Comparison of ENCODE assay signal across 7 mouse cellular contexts in the genomic region with DNA sequence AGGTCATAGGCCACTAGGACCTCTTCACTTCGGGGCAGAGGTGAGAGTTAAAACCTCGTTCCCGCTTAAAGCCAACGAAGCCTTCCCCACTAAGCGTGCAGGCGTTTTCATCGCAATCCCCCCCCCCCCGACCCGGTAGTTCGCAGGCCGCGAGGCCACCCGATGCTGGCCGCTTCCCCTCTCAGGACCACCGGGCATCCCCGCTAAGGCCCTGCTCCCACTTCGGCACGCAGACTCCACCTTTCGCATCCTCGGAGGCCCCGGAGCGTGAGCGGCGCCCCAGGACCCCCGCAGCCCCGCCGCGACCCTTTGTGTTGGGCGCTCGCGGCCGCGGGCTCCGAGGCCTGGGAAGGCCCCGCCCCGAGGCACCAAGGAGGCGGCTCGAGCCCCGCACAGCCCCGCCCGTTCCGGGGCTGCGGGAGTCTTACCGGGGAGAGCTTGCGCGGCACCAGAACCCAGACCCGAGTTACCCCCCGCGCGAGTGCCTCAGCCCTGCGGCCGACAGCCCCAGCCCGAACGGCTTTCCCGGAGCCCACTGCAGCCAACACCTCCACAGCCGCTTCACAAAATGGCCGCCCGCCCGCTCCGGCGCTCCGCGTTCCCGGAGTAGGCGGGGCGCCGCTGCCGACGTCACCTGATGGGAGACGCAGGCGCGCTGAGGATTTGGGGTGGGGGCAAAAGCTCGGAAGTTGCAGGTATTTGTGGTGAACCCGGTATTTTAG. TPM values are rescaled to one million over a fixed set of nuclear protein-coding genes. Genes with fewer than 3 reads are reported as not detected.
DNase-seq lines count a peak whose midpoint lies in the region; ATAC-seq lines count a peak whose summit lies in the region.

A gene (minus strand): TSS at position 608 of the 722 bp plus-strand sequence.
A gene (minus strand): TSS at position 621 of the 722 bp plus-strand sequence.

- H3K27me3 ChIP-seq in intestine, embryonic 15.5 days (replicated peaks), result no peaks in the 10 kb centered on the region
- H3K27me3 ChIP-seq in midbrain, embryonic 10.5 days (ENCODE audit: low read depth, poor library complexity, severe bottlenecking), result no peaks in the 10 kb centered on the region

- no peaks in the 10 kb centered on the region for H3K9me3 ChIP-seq in intestine, embryonic 15.5 days
- H3K9me3 ChIP-seq in midbrain, embryonic 10.5 days (replicated peaks), result no peaks in the 10 kb centered on the region

- peak; percentile 96 for ATAC-seq in intestine, embryonic 15.5 days

- no peaks in the 10 kb centered on the region for H3K36me3 ChIP-seq in intestine, embryonic 15.5 days
- H3K36me3 ChIP-seq in midbrain, embryonic 10.5 days, result peaks cover 30% of the 10 kb centered on the region

- H3K4me2 ChIP-seq in intestine, embryonic 15.5 days (replicated peaks), result peak within 1 kb of the TSS; percentile 55

- peak within 1 kb of the TSS; percentile 90 for H3K27ac ChIP-seq in intestine, embryonic 15.5 days
- H3K27ac ChIP-seq in midbrain, embryonic 10.5 days (replicated peaks), result peak within 1 kb of the TSS; percentile 98

- intact Hi-C loops in gastrocnemius, postnatal 36 days (cut with DNase I), result no loop called here
- intact Hi-C loops in left cerebral cortex, postnatal 25 days (cut with DNase I), result loop anchor here (2.0 kb wide), 2 partner anchors 31 to 103 kb away; a partner anchor contains a TSS

- 0 out of 2 replicates have a peak, but pooled peaks cover 8% of the 10 kb centered on the region for H3K4me1 ChIP-seq in intestine, embryonic 15.5 days (replicated peaks)
- peaks cover 20% of the 10 kb centered on the region for H3K4me1 ChIP-seq in midbrain, embryonic 10.5 days

- DNase-seq in adrenal gland, adult 18-20 months (ENCODE audit: low spot score in 2 of 2), result peak; percentile 93 to 94
- peak; percentile 96 for DNase-seq in embryo, embryonic 11 days
- DNase-seq in gastrocnemius, postnatal 36 days, result peak; percentile 87 to 89
- peak; percentile 92 to 93 for DNase-seq in left cerebral cortex, postnatal 25 days (ENCODE audit: low spot score in 2 of 2)
- peak; percentile 95 for DNase-seq in midbrain, embryonic 10.5 days (ENCODE audit: low spot score)
- peak; percentile 96 for DNase-seq in right cerebral cortex, postnatal 4 days

- peak within 1 kb of the TSS; percentile 99 for H3K9ac ChIP-seq in intestine, embryonic 15.5 days

- under 1% methylated on average over 74 of the region's 74 CpGs for WGBS in intestine, embryonic 15.5 days
- under 1% methylated on average over 74 of the region's 74 CpGs for WGBS in midbrain, embryonic 10.5 days

- H3K4me3 ChIP-seq in intestine, embryonic 15.5 days (replicated peaks), result peak within 1 kb of the TSS; percentile 90
- H3K4me3 ChIP-seq in midbrain, embryonic 10.5 days, result peak within 1 kb of the TSS; percentile 96

RNA-seq across cellular contexts. Expression of the first gene that starts in this region (rescaled TPM):
- total RNA-seq in adrenal gland, adult 18-20 months (2021), result 10 to 100 TPM; 36.1 to 37.2 TPM
- 1 to 10 TPM; 8.3 to 9.6 TPM for total RNA-seq in gastrocnemius, postnatal 36 days (2021)
- 48.0 and 48.9 TPM in 2 replicates for polyA plus RNA-seq in intestine, embryonic 15.5 days (2015; fragmentation: Nextera tagmentation; extraction: Ambion mirVana)
- 10 to 100 TPM; 22.5 to 30.3 TPM for total RNA-seq in left cerebral cortex, postnatal 25 days (2021)
- 58.9 and 67.0 TPM in 2 replicates for polyA plus RNA-seq in midbrain, embryonic 10.5 days (2016; fragmentation: Nextera tagmentation; extraction: Ambion mirVana)

RNA-seq across cellular contexts. Expression of the second gene that starts in this region (rescaled TPM):
- total RNA-seq in adrenal gland, adult 18-20 months (2021), result 10 to 100 TPM; 22.1 to 29.7 TPM
- total RNA-seq in gastrocnemius, postnatal 36 days (2021), result 1 to 10 TPM; 3.6 to 6.6 TPM
- polyA plus RNA-seq in intestine, embryonic 15.5 days (2015; fragmentation: Nextera tagmentation; extraction: Ambion mirVana), result 17.8 and 25.8 TPM in 2 replicates
- total RNA-seq in left cerebral cortex, postnatal 25 days (2021), result 10 to 100 TPM; 22.4 to 24.6 TPM
- 43.9 and 47.2 TPM in 2 replicates for polyA plus RNA-seq in midbrain, embryonic 10.5 days (2016; fragmentation: Nextera tagmentation; extraction: Ambion mirVana)

Comparison
In these comparisons a context has a peak if more than half of its experiments do, and no peak if none do; other contexts are left out.
1. Peak in every context shown above with its lines: DNase-seq, ATAC-seq, H3K4me3 ChIP-seq and H3K27ac ChIP-seq.